Mouse (Mus musculus) left cerebral cortex, adult 9 months (tissue): Measurements from ENCODE around the gene Map3k12.

Experiments used
- DNase-seq, 2 experiments: peaks; one replicate each; pipeline ENCODE4 v3.0.0; 2022; ENCODE audit warnings: low spot score in 2 of 2

Gene Map3k12

GRCm38 (mm10) chr15:102519211-102520141 is 2.6 kb upstream of the Map3k12 start:
- no peak for DNase-seq

DNA sequence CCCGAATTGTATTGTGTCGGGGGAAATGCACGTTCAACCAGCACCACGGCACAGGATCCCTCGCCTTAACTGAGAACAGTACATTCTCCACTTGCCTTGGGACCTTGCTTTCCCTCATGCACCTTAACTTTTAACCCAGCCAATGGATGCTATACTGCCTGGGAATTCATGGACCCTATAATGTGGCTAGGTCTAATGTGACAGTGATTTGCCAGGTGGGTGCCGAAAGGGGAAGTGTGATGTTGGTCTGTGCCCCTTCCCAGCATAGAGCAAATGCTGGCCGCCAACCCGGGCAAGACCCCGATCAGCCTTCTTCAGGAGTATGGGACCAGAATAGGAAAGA is 2.0 kb upstream of the Map3k12 start:
- no peak for DNase-seq

DNA sequence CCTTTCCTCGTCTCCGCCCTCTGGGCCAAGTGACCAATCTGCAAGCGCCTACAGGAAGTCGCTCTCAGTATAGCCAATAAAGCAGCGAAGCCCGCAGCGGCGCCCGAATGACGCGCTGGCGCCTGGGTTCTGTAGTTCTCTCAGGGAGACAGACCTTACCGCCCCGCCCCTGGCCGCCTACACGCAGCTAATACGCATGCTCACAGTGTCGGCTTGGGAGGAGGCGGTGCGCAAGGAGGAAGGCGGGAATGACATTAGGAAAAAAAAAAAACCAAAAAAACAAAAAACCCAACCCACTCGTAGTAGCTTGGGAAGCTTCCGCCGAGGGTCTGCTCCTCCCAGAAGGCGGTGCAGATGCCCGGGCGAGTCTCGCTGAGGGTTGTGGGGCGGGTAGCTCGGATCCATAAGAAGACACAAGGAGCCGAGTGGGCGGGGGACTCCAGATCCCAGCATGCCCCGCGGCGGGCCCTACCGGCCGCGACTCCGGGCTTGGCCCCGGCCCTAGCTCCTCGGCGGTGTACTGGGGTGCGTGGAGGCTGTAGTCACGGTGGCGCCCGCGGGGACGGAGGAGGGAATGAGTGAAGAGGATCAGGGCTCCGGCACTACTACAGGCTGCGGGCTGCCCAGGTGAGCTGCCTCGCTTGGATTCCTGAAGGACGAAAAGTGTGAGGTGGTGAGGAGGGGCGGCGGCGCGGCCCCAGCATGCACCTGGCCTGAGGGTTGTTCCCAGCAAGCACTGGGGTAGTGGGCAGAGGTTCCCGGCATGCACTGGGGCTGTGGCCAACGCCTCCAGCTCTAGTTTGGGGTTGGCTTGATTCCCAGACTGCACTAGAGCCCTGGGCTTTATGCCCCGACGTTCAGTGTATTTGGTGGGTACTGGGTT is 1.4 kb upstream of the Map3k12 start, which contains the start of gene Tarbp2:
TSS of gene Tarbp2 (plus strand) at position 217 of the 883 bp plus-strand sequence.
- peak; percentile 100 for DNase-seq

DNA sequence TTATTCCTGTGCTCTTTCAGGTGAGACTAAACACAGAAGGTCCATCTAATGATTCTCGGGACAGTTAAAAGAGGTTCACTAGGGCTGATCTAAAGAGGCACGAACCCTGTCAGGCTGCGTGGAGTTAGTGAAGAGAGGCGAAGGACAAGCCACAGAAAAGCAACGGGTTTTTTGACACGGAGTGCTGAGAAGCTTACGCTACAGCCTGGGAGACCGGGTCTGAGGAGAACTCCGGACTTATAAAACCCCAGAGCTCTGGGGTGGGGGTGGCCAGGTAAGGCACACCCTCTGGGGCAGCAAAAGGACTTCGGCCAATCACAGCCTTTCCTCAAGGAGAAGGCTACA is 739 bp upstream of the Map3k12 start:
- no peak for DNase-seq

DNA sequence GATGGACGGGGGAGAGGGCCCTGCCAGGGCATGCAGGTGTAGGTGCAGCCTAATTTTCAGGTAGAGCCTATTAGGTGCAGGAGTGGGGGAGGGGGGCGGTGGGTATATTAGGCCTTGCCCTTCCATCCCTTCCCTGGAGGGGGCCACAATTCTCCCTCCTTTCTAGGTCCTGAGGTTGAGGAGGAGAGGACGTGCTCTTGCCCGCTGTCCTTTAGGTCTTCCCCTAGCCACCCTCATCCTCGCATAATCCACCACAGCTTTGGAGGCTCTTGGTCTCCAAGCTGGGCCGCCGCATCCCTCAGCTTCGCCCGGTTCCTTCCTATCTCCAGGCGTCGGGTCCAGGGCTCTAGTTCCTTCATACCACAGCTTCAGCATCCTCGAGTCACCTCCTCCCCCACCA is 571 bp downstream of the Map3k12 start:
- peak in 1 of 2 experiments; percentile 47 for DNase-seq

DNA sequence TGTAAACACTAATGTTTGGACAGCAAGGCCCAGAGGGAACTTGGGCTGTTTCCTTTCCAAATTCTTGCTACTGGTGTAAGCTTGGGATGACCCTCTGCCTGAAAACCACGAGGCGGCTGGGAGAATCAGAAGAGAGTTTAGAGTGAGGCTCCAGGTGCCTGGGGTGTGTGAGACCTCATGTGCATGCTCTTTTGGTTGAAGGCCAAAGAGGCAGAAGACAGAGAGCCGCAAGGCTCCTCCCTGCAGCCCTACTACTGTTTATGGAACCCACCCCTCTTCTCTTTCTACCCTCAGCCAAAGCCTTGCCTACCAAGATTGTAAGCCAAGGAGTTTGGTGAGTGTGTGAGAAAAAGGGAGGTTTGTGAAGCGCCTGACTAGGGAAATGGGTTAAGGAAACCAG is 1.1 kb downstream of the Map3k12 start:
- no peak for DNase-seq

DNA sequence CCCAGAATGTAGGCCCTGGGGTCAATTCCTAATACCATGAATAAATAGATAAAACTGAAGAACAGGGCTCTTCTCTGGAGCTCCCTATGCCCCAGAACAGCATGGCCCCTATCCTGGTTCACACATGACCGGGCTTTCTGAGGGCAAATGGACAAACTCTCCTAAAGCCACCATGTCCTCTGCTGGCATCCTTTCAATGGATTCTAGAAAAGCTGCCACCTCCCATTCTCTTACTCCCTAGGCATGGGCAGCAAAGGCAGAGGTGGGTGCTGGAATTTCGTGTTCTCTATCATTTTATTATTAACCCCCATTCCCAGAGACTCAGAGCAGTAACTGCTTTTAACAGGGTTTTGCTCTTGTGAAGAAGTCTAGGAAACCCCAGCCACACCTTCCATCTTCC is 1.6 kb downstream of the Map3k12 start:
- no peak for DNase-seq

GRCm38 (mm10) chr15:102513004-102513403 is 3.9 kb downstream of the Map3k12 start:
- no peak for DNase-seq

- no peak for DNase-seq
Observed at GRCm38 (mm10) chr15:102512471-102512870, 4.4 kb downstream of the Map3k12 start.

DNA sequence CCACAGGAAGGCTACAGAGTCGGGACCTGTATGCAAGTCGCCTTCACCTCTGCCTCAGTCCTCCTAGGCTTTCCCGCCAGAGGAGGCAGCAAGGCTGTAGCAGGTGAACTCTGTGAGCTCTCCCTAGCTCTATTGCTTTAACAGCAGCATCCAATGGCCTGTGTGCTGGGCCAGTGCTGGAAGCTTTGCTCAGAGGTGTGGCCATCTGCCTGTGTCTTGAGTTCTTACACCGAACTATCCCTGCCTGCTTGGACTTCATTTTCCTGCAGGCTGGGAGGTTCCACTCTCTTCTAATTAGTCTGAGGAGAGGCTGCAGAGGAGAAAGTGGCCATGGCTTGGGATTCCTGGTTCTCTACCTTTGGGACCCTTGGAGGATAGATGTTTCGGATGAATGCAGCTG is 4.9 kb downstream of the Map3k12 start:
- no peak for DNase-seq

- no peak for DNase-seq
Observed at GRCm38 (mm10) chr15:102511285-102511833, 5.5 kb downstream of the Map3k12 start.

- DNase-seq, result peak; percentile 78 to 86
Observed at GRCm38 (mm10) chr15:102510590-102511284, 6.1 kb downstream of the Map3k12 start.

GRCm38 (mm10) chr15:102510110-102510509 is 6.8 kb downstream of the Map3k12 start:
- DNase-seq, result no peak

GRCm38 (mm10) chr15:102508336-102508735 is 8.5 kb downstream of the Map3k12 start:
- no peak for DNase-seq

- no peak for DNase-seq
Observed at GRCm38 (mm10) chr15:102507561-102507960, 9.3 kb downstream of the Map3k12 start.

- DNase-seq, result no peak
Observed at GRCm38 (mm10) chr15:102506864-102507263, 10.0 kb downstream of the Map3k12 start.

GRCm38 (mm10) chr15:102506464-102506830 is 10.4 kb downstream of the Map3k12 start:
- no peak for DNase-seq

DNA sequence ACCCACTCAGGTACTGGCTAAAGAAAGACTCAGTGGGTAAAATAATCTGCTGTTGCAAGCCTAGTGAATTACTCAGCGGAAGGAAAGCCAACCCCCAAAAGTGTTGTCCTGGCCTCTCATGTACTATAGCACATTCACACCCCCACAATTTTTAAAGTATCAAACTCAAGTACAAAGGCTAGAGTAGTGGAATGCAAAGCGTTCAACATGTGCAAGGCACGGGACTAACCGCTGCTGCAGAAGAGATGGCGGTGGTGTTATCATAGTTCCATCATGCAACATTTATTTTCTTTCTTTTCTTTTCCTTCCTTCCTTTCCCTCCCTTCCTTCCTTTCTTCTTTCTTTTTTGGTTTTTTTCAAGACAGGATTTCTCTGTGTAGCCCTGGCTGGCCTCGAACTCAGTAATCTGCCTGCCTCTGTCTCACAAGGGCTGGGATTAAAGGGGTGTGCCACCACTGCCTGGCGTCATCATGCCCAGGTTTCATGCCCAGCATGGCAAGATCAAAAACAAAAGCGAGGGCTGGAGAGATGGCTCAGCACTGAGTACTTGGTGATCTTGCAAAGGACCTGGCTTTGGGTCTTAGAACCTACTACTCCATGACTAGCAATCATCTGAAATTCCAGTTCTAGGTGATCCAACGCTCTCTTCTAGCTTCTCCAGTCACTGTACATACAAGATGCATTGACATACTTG is 10.9 kb downstream of the Map3k12 start:
- no peak for DNase-seq

- no peak for DNase-seq
Observed at GRCm38 (mm10) chr15:102505073-102505769, 11.6 kb downstream of the Map3k12 start.

DNA sequence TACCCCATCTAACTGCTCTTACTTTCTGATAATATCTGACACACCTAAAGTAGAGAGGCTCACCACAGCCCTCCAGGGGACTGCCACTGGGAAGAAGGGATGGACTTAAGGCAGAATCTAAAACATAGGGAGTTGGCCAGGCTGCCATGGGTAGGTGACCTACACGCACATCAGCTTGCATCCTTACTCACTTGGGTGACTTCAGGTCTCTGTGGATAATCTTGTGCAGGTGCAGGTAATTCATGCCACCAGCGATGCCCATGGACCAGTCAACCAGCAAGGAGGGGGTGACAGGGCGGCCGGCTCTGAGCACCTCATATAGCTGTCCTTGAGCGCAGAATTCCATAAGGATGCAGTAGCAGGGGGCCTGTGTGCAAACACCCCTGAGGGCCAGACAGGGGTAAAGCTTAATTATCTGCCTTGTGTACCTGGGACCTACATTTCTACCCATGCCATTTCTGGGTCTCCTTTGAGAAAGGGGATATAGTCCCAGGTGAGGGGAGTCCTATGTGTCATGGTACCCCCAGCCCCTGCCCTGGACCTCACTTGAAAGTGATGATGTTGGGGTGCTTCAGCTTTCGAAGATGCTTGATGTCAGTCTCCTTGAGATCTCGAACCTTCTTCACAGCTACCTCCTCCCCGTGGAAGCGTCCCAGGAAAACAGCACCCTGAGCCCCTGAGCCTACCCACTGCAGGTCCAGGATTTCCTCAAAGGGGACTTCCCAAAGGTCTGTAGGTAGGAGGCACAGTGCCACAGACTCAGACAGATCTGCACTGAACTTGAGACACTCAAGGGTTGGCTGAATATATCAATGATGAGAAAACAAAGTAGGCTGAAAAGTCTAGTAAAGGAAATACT is 12.7 kb downstream of the Map3k12 start:
- DNase-seq, result no peak
